Mouse (Mus musculus): Measurements from ENCODE around the gene Clptm1.
"Not testable (repeated sequence)": the region's sequence is repeated elsewhere in the genome, so short reads cannot be mapped to it uniquely, and the experiment has no call there.

Gene Clptm1

GRCm38 (mm10) chr7:19691873-19692865, 27.3 kb upstream of the Clptm1 start, which contains the start of gene Apoc1:
Gene Apoc1, minus strand, starts transcription at chr7:19692660.
- DNase-seq (ENCODE audit: low read depth, low spot score) = no peak

GRCm38 (mm10) chr7:19691434-19691833, 26.6 kb upstream of the Clptm1 start:
- no peak for DNase-seq (ENCODE audit: low read depth, low spot score)

- DNase-seq (ENCODE audit: low read depth, low spot score) = no peak
Measured at GRCm38 (mm10) chr7:19690845-19691244, 26.0 kb upstream of the Clptm1 start.

- no peak for DNase-seq (ENCODE audit: low read depth, low spot score)
Measured at GRCm38 (mm10) chr7:19688611-19689010, 23.8 kb upstream of the Clptm1 start.

- DNase-seq (ENCODE audit: low read depth, low spot score) = no peak
Measured at GRCm38 (mm10) chr7:19688101-19688500, 23.3 kb upstream of the Clptm1 start.

- not testable (repeated sequence) for DNase-seq (ENCODE audit: low read depth, low spot score)
Measured at GRCm38 (mm10) chr7:19686927-19687583, 22.2 kb upstream of the Clptm1 start.

GRCm38 (mm10) chr7:19686521-19686920, 21.7 kb upstream of the Clptm1 start:
- no peak for DNase-seq (ENCODE audit: low read depth, low spot score)

- DNase-seq (ENCODE audit: low read depth, low spot score) = no peak
Measured at GRCm38 (mm10) chr7:19685374-19685773, 20.5 kb upstream of the Clptm1 start.

GRCm38 (mm10) chr7:19683771-19684201, 19.0 kb upstream of the Clptm1 start:
- DNase-seq (ENCODE audit: low read depth, low spot score) = no peak

GRCm38 (mm10) chr7:19682979-19683378, 18.1 kb upstream of the Clptm1 start:
- DNase-seq (ENCODE audit: low read depth, low spot score) = no peak

GRCm38 (mm10) chr7:19681202-19681694, 16.4 kb upstream of the Clptm1 start, which contains the start of the genes Gm44805 and Apoc4:
Gene Gm44805, minus strand, starts transcription at chr7:19681423.
Gene Apoc4, minus strand, starts transcription at chr7:19681479.
- DNase-seq (ENCODE audit: low read depth, low spot score) = no peak

GRCm38 (mm10) chr7:19680702-19681101, 15.9 kb upstream of the Clptm1 start:
- no peak for DNase-seq (ENCODE audit: low read depth, low spot score)

- no peak for DNase-seq (ENCODE audit: low read depth, low spot score)
Measured at GRCm38 (mm10) chr7:19678901-19679300, 14.1 kb upstream of the Clptm1 start.

- no peak for DNase-seq (ENCODE audit: low read depth, low spot score)
Measured at GRCm38 (mm10) chr7:19677872-19678271, 13.0 kb upstream of the Clptm1 start, which contains the start of gene Apoc2. Gene Apoc2, minus strand, starts transcription at chr7:19677941.

- no peak for DNase-seq (ENCODE audit: low read depth, low spot score)
Measured at GRCm38 (mm10) chr7:19676662-19677061, 11.8 kb upstream of the Clptm1 start.

- DNase-seq (ENCODE audit: low read depth, low spot score) = no peak
Measured at GRCm38 (mm10) chr7:19675824-19676223, 11.0 kb upstream of the Clptm1 start.

- DNase-seq (ENCODE audit: low read depth, low spot score) = no peak
Measured at GRCm38 (mm10) chr7:19673083-19673699, 8.4 kb upstream of the Clptm1 start.

GRCm38 (mm10) chr7:19671511-19671910, 6.7 kb upstream of the Clptm1 start:
- no peak for DNase-seq (ENCODE audit: low read depth, low spot score)

GRCm38 (mm10) chr7:19668947-19669721, 4.3 kb upstream of the Clptm1 start:
- DNase-seq (ENCODE audit: low read depth, low spot score) = peak; percentile 91

- DNase-seq (ENCODE audit: low read depth, low spot score) = no peak
Measured at GRCm38 (mm10) chr7:19667434-19667833, 2.6 kb upstream of the Clptm1 start.

GRCm38 (mm10) chr7:19666750-19667149, 1.9 kb upstream of the Clptm1 start:
- peak; percentile 16 for DNase-seq (ENCODE audit: low read depth, low spot score)

Measured in retina, postnatal 7 days (tissue).